Mouse (Mus musculus) myocyte (in vitro differentiated cells): ENCODE data around the gene Lmnb2. TPM values are rescaled to one million over a fixed set of nuclear protein-coding genes. Genes with fewer than 3 reads are reported as not detected.

Experiments used
- H3K27me3 ChIP-seq: one replicate; pipeline ENCODE4 v1.6.1; 2011; ENCODE audit not compliant: control insufficient read depth, insufficient read depth, insufficient read length
- H3K36me3 ChIP-seq: one replicate; pipeline ENCODE4 v1.6.1; 2011; ENCODE audit not compliant: control insufficient read depth, insufficient read depth
- H3K4me2 ChIP-seq: one replicate; pipeline ENCODE4 v1.6.1; 2011; ENCODE audit warnings: low read depth, control low read depth
- H3K4me3 ChIP-seq: one replicate; pipeline ENCODE4 v1.5.1; 2011; ENCODE audit warnings: mild to moderate bottlenecking, control low read depth, moderate library complexity
- H3K79me2 ChIP-seq: one replicate; pipeline ENCODE4 v1.6.1; 2011; ENCODE audit not compliant: control insufficient read depth, insufficient read depth
- H3ac ChIP-seq: one replicate; pipeline ENCODE4 v1.6.1; 2011; ENCODE audit not compliant: control insufficient read depth, insufficient read length
- CEBPB ChIP-seq: IDR thresholded peaks from 2 replicates; pipeline ENCODE4 v1.6.1; 2011; ENCODE audit warnings: mild to moderate bottlenecking, moderate library complexity; ENCODE audit not compliant: poor library complexity, insufficient read depth, severe bottlenecking
- E2F4 ChIP-seq: IDR thresholded peaks from one replicate; pipeline ENCODE4 v1.6.1; 2011; ENCODE audit warnings: mild to moderate bottlenecking, control low read depth, moderate library complexity; ENCODE audit not compliant: insufficient read depth
- MAX ChIP-seq: IDR thresholded peaks from one replicate; pipeline ENCODE4 v1.6.1; 2011; ENCODE audit warnings: low read depth, mild to moderate bottlenecking, control low read depth
- MYOD1 ChIP-seq, 3 experiments: IDR thresholded peaks; one replicate each; pipeline ENCODE4 v1.6.1; 2011; ENCODE audit warnings: control low read depth in 2 of 3, low read depth in 2 of 3, mild to moderate bottlenecking in 2 of 3, moderate library complexity in 1 of 3; ENCODE audit not compliant: insufficient read length in 2 of 3, control insufficient read depth in 1 of 3
- MYOG ChIP-seq, 3 experiments: IDR thresholded peaks; one replicate each; pipeline ENCODE4 v1.6.1; 2011; ENCODE audit warnings: control low read depth in 2 of 3, low read depth in 2 of 3, mild to moderate bottlenecking in 2 of 3; ENCODE audit not compliant: insufficient read length in 2 of 3, control insufficient read depth in 1 of 3, insufficient read depth in 1 of 3
- POLR2A ChIP-seq: IDR thresholded peaks from one replicate; pipeline ENCODE4 v1.6.1; 2011; ENCODE audit warnings: low read depth, mild to moderate bottlenecking, control low read depth, moderate library complexity; ENCODE audit not compliant: insufficient read length
- POLR2AphosphoS2 ChIP-seq: IDR thresholded peaks from one replicate; pipeline ENCODE4 v1.6.1; 2011; ENCODE audit warnings: low read depth, control low read depth; ENCODE audit not compliant: insufficient read length
- REST ChIP-seq: IDR thresholded peaks from one replicate; pipeline ENCODE4 v1.6.1; 2011; ENCODE audit warnings: mild to moderate bottlenecking, control low read depth, moderate library complexity; ENCODE audit not compliant: insufficient read depth, insufficient read length
- SRF ChIP-seq: IDR thresholded peaks from one replicate; pipeline ENCODE4 v1.6.1; 2011; ENCODE audit warnings: low read depth; ENCODE audit not compliant: control insufficient read depth, insufficient read length
- TCF12 ChIP-seq: IDR thresholded peaks from one replicate; pipeline ENCODE4 v1.6.1; 2011; ENCODE audit warnings: mild to moderate bottlenecking, control low read depth; ENCODE audit not compliant: poor library complexity, insufficient read depth, severe bottlenecking
- TCF3 ChIP-seq: IDR thresholded peaks from one replicate; pipeline ENCODE4 v1.6.1; 2011; ENCODE audit warnings: low read depth, control low read depth; ENCODE audit not compliant: insufficient read length
- USF1 ChIP-seq: IDR thresholded peaks from one replicate; pipeline ENCODE4 v1.6.1; 2011; ENCODE audit warnings: low read depth, mild to moderate bottlenecking, control low read depth, moderate library complexity
- polyA plus RNA-seq: library from polyadenylated mRNA; unstranded; fragments of >200 nt; fragmentation: generic; extraction: Trizol; gene quantifications from one replicate; pipeline ENCODE4 v1.2.1, GENCODE M21; 2012; ENCODE audit warnings: missing spikeins

Lmnb2 gene
- polyA plus RNA-seq, 1 experiment: 65.2 TPM

DNA sequence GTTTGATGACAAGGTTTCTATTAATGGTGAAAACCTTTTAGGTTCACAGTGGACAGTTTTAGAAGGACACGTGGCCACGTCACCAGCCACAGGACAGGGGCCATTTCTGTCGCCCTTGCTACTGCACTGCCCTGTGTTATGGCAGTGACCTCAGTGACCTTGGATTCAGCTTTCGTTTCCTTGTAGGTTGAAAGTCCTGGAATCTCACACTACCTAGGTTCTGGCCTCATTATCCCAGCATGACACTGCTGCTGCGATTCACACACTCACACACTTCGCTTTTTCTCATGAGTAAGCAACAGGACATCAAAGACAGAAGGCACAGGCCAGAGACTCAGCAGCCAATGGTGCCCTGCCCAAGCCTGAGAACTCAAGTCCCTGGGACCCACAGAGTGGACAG is 38.9 kb upstream of the Lmnb2 start:
- Histone ChIP-seq H3K27me3 (no peaks in the 10 kb centered on the region), H3K4me2 (no peak overlapping the region), H3K4me3 (no peak overlapping the region), H3K36me3 (no peaks in the 10 kb centered on the region), H3K79me2 (no peaks in the 10 kb centered on the region), H3ac (no peak overlapping the region)
- TF ChIP-seq MYOD1 (IDR thresholded peaks at IDR 0.05; ENCODE audit: control insufficient read depth in 1 of 3, insufficient read length in 2 of 3, low read depth in 2 of 3): no peak
- no peak for TF ChIP-seq REST
- no peak for TF ChIP-seq SRF
- TF ChIP-seq TCF3: no peak
- no peak for TF ChIP-seq E2F4
- TF ChIP-seq CEBPB: no peak
- no peak for TF ChIP-seq USF1
- no peak for TF ChIP-seq MYOG (IDR thresholded peaks at IDR 0.05; ENCODE audit: control insufficient read depth in 1 of 3, insufficient read depth in 1 of 3, insufficient read length in 2 of 3, low read depth in 2 of 3)
- no peak for TF ChIP-seq MAX
- TF ChIP-seq TCF12: no peak
- no peak for TF ChIP-seq POLR2A
- no peak for TF ChIP-seq POLR2AphosphoS2

DNA sequence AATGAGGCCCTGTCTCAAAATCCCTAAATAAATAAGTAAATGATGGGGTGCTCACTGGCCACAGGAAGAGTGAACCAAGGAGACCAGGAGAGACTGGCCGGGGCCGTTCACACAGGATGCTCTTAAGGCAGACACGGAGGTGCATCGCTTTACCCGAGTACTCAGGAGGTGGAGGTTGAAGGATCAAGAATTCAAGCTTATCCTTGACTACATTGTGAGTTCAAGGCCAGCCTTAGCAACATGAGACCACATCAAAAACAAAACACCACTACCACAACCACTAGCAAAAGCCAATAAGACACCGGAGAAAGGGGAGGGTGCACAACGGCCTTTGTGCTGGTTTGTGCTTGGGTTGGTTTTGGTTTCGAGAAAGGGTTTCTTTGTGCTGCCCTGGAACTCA is 38.3 kb upstream of the Lmnb2 start:
- H3K79me2 ChIP-seq: no peaks in the 10 kb centered on the region
- H3ac ChIP-seq: no peak overlapping the region
- no peaks in the 10 kb centered on the region for H3K36me3 ChIP-seq
- H3K27me3 ChIP-seq: no peaks in the 10 kb centered on the region
- H3K4me3 ChIP-seq: no peak overlapping the region
- H3K4me2 ChIP-seq: no peak overlapping the region
- TF ChIP-seq TCF3: no peak
- no peak for TF ChIP-seq TCF12
- no peak for TF ChIP-seq REST
- TF ChIP-seq E2F4: no peak
- TF ChIP-seq MYOD1 (IDR thresholded peaks at IDR 0.05; ENCODE audit: control insufficient read depth in 1 of 3, insufficient read length in 2 of 3, low read depth in 2 of 3): no peak
- no peak for TF ChIP-seq POLR2A
- TF ChIP-seq CEBPB: no peak
- TF ChIP-seq USF1: no peak
- TF ChIP-seq MAX: no peak
- no peak for TF ChIP-seq MYOG (IDR thresholded peaks at IDR 0.05; ENCODE audit: control insufficient read depth in 1 of 3, insufficient read depth in 1 of 3, insufficient read length in 2 of 3, low read depth in 2 of 3)
- TF ChIP-seq POLR2AphosphoS2: no peak
- no peak for TF ChIP-seq SRF

DNA sequence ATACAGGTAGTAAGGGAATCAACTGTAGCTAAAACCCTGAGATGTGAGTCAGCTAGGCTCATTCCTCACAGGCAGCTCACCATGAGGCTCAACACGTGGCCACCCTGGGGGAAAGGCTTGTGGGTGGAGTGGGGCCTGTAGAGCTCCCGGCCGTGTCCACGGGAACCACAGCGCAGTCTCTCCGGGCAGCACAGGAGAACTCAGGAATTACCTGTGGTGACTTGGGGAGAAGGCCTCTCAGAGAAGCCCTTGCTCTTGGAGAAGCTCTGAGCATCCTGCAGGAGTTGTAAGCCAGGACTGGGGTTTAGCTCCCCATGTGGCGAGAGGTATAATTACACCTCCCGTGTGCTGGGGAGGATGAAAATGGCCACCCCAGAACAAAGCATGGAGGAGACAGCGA is 37.5 kb upstream of the Lmnb2 start:
- H3K4me2 ChIP-seq: peak overlapping the region; percentile 57

DNA sequence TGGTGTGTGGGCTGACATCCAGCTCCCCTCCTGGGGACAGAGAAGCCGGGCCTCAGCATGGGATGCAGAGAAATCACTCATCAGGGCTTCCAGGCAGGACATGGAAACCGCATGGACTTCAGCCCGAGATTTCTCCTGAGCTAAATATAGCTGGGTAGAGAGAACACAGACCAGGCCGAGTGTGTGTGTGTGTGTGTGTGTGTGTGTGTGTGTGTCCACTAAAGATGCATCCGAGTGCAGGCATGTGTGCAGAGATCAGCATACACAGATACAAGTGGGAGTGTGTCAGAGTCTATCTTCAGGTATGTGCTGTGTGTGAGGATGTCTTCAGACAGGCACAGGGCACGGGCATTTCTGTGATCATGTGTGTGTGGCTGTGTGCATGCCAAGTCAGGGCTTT is 36.8 kb upstream of the Lmnb2 start:
- H3K4me2 ChIP-seq: peak overlapping the region; percentile 57
- H3K79me2 ChIP-seq: no peaks in the 10 kb centered on the region
- H3K4me3 ChIP-seq: no peak overlapping the region
- TF ChIP-seq MYOD1 (IDR thresholded peaks at IDR 0.05; ENCODE audit: control insufficient read depth in 1 of 3, insufficient read length in 2 of 3, low read depth in 2 of 3) (peak in 1 of 3 experiments; percentile 26), POLR2A (no peak), MYOG (IDR thresholded peaks at IDR 0.05; ENCODE audit: control insufficient read depth in 1 of 3, insufficient read depth in 1 of 3, insufficient read length in 2 of 3, low read depth in 2 of 3) (peak in 1 of 3 experiments; percentile 22), SRF (no peak)
- no peak overlapping the region for H3ac ChIP-seq
- H3K27me3 ChIP-seq: no peaks in the 10 kb centered on the region
- H3K36me3 ChIP-seq: no peaks in the 10 kb centered on the region

More for the DNA sequence above, 37.5 kb upstream of the Lmnb2 start:
- H3K36me3 ChIP-seq: no peaks in the 10 kb centered on the region
- no peak overlapping the region for H3ac ChIP-seq
- TF ChIP-seq CEBPB: no peak
- peak; percentile 74 for TF ChIP-seq USF1
- no peaks in the 10 kb centered on the region for H3K79me2 ChIP-seq
- no peaks in the 10 kb centered on the region for H3K27me3 ChIP-seq
- no peak overlapping the region for H3K4me3 ChIP-seq

DNA sequence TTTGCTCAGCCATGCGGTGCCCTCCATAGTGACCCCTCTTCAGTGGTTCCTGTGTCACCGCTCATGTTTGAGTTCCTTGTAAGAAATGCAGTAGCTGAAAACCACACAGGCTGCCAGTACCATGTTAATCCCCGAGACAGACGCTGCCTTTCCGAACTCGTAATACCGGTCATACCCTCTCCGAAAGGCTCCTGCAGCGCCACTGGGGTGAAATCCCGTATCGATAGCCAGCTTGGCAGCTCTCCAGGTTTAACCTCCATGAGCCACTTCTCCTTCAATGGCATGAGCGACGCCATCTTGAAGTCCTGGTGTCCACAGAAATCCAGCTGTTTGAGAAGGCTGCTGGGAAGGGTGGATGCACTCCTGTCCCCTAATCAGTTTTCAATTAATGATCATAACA is 36.4 kb upstream of the Lmnb2 start:
- Histone ChIP-seq H3K27me3 (no peaks in the 10 kb centered on the region), H3ac (no peak overlapping the region), H3K4me3 (no peak overlapping the region), H3K4me2 (peak overlapping the region; percentile 57), H3K79me2 (no peaks in the 10 kb centered on the region), H3K36me3 (no peaks in the 10 kb centered on the region)
- TF ChIP-seq MYOG (IDR thresholded peaks at IDR 0.05; ENCODE audit: control insufficient read depth in 1 of 3, insufficient read depth in 1 of 3, insufficient read length in 2 of 3, low read depth in 2 of 3): no peak
- TF ChIP-seq POLR2AphosphoS2: no peak
- TF ChIP-seq SRF: no peak
- TF ChIP-seq TCF3: no peak
- TF ChIP-seq REST: no peak
- TF ChIP-seq E2F4: no peak
- TF ChIP-seq MAX: no peak
- no peak for TF ChIP-seq MYOD1 (IDR thresholded peaks at IDR 0.05; ENCODE audit: control insufficient read depth in 1 of 3, insufficient read length in 2 of 3, low read depth in 2 of 3)
- no peak for TF ChIP-seq CEBPB
- no peak for TF ChIP-seq TCF12
- TF ChIP-seq USF1: no peak
- no peak for TF ChIP-seq POLR2A
